Mouse (Mus musculus) midbrain, embryonic 14.5 days (tissue): ENCODE results near the gene Srp68. TPM values are rescaled to one million over a fixed set of nuclear protein-coding genes. Genes with fewer than 3 reads are reported as not detected.

Experiments
- ATAC-seq: fragments of 200-750 bp; cut with Nextera tagmentation; 2 replicates; pipeline ENCODE4 v1.8.0; 2017; ENCODE audit warnings: moderate number of reproducible peaks, moderate library complexity; ENCODE audit not compliant: low FRiP score, low TSS enrichment
- DNase-seq: peaks from one replicate; pipeline ENCODE4 v3.0.0-alpha.2; 2015
- H3K27ac ChIP-seq: fragments of 300-500 bp; sonication (generic); replicated peaks from 2 replicates; pipeline ENCODE4 v1.5.1; 2014; ENCODE audit warnings: mild to moderate bottlenecking, low read depth, low read length, moderate library complexity
- H3K27me3 ChIP-seq: fragments of 300-500 bp; sonication (generic); 2 replicates; pipeline ENCODE4 v1.6.1; 2014; ENCODE audit warnings: low read length, control low read depth, mixed read lengths; ENCODE audit not compliant: control insufficient read depth, insufficient read depth
- H3K36me3 ChIP-seq: fragments of 300-500 bp; sonication (generic); 2 replicates; pipeline ENCODE4 v1.6.1; 2014; ENCODE audit warnings: low read length, control low read depth; ENCODE audit not compliant: control insufficient read depth, insufficient read depth
- H3K4me1 ChIP-seq: fragments of 300-500 bp; sonication (generic); 2 replicates; pipeline ENCODE4 v1.6.1; 2014; ENCODE audit warnings: mild to moderate bottlenecking, antibody characterized with exemption, low read length, control low read depth; ENCODE audit not compliant: control insufficient read depth, insufficient read depth
- H3K4me2 ChIP-seq: fragments of 300-500 bp; sonication (generic); 2 replicates; pipeline ENCODE4 v1.6.1; 2014; ENCODE audit warnings: mild to moderate bottlenecking, low read length, moderate library complexity
- H3K4me3 ChIP-seq: fragments of 300-500 bp; sonication (generic); replicated peaks from 2 replicates; pipeline ENCODE4 v1.5.1; 2014; ENCODE audit warnings: low read depth, low read length
- H3K9ac ChIP-seq: fragments of 300-500 bp; sonication (generic); replicated peaks from 2 replicates; pipeline ENCODE4 v1.6.1; 2014; ENCODE audit warnings: mild to moderate bottlenecking, low read length, moderate library complexity
- H3K9me3 ChIP-seq: fragments of 300-500 bp; sonication (generic); 2 replicates; pipeline ENCODE4 v1.6.1; 2016; ENCODE audit warnings: low read length, control low read depth, mixed read lengths; ENCODE audit not compliant: control insufficient read depth
- WGBS: fragments of 180-500 bp; shearing (Covaris S2); extraction: QIAGEN DNeasy Blood & Tissue Kit; methylation state at CpG from one replicate; pipeline ENCODE4 v1.1.7; 2014; 5-methylcytosine and 5-hydroxymethylcytosine counted together
- polyA plus RNA-seq: library from polyadenylated mRNA; unstranded; fragments of >200 nt; fragmentation: Nextera tagmentation; extraction: Ambion mirVana; gene quantifications from 2 replicates; pipeline ENCODE4 v1.2.1, GENCODE M21; 2014

Srp68 gene
- polyA plus RNA-seq, 1 experiment from 2014 or later = 57.1 TPM

DNA sequence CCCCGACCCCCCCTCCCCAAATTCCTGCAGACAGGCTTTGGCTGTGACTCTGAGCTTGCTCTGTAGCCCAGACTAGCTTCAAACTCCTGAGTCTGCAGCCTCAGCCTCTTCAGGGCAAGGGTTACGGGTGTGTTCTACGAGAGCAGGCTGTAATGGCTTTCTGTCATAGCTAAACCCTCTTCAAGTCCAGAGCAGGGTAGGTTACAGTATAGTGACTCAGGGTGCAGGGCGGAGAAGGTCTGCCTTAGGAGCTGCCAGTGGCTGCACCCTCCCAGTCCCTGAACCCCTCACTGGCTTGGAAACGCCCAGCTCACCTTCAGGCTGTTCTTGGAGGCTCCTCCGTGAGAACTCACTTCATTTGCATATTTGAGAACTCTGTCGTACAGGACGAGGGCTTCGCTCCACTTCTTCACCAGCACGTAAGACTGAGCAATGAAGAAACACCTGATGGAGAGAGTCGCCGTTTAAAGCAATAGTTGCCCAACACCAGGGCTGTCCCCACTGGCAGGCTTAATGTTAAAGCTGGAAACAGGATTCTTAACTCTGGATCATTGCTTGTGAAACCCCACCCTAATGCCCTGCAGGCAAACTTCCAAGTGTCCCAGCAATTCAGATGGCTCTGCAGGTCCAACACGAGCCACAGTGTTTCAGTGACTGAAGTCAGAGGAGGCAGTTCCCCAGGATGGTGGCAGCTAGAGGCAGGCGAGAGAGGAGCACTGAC lies 26.4 kb downstream of the Srp68 start:
- Histone ChIP-seq H3K27ac (no peak overlapping the region), H3K9me3 (no peaks in the 10 kb centered on the region), H3K36me3 (peaks cover 100% of the 10 kb centered on the region), H3K4me2 (no peak overlapping the region), H3K4me3 (no peak overlapping the region), H3K9ac (no peak overlapping the region), H3K27me3 (no peaks in the 10 kb centered on the region), H3K4me1 (no peaks in the 10 kb centered on the region)
- WGBS = 91% methylated on average over 14 of the region's 14 CpGs
- DNase-seq = no peak
- no peak for ATAC-seq

DNA sequence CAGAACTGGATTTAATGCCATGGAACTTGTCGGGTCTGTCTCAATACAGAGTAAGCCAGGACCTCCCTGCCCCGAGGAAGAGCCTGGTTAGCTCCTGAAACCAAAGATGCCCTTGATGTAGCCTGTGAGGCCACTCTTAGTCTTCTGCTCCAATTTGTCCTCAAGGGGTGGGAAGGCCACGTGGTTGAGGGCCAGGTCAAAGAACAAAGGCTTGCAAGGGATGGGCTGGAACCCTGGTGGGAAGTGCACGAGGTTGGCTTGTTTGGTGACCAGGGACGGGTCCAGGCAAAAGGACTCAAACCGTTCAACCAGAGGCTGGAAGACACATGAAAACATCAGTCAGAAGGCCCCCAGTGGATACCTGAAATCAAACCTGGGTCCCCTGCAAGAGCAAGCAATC lies 28.4 kb downstream of the Srp68 start:
- 78% methylated on average over 6 of the region's 6 CpGs for WGBS

GRCm38 (mm10) chr11:116244580-116244979 lies 29.4 kb downstream of the Srp68 start:
- Histone ChIP-seq H3K36me3 (peaks cover 69% of the 10 kb centered on the region), H3K27me3 (no peaks in the 10 kb centered on the region), H3K9me3 (no peaks in the 10 kb centered on the region), H3K9ac (no peak overlapping the region), H3K27ac (no peak overlapping the region), H3K4me3 (no peak overlapping the region), H3K4me1 (no peaks in the 10 kb centered on the region), H3K4me2 (no peak overlapping the region)
- WGBS = 91% methylated on average over 8 of the region's 8 CpGs
- no peak for DNase-seq
- ATAC-seq = no peak

More for the DNA sequence above, 28.4 kb downstream of the Srp68 start:
- H3K4me2 ChIP-seq = no peak overlapping the region
- H3K36me3 ChIP-seq = peaks cover 80% of the 10 kb centered on the region
- H3K9ac ChIP-seq = no peak overlapping the region
- H3K9me3 ChIP-seq = no peaks in the 10 kb centered on the region
- ATAC-seq = no peak
- H3K27me3 ChIP-seq = no peaks in the 10 kb centered on the region
- H3K27ac ChIP-seq = no peak overlapping the region
- H3K4me3 ChIP-seq = no peak overlapping the region
- H3K4me1 ChIP-seq = no peaks in the 10 kb centered on the region
- no peak for DNase-seq

DNA sequence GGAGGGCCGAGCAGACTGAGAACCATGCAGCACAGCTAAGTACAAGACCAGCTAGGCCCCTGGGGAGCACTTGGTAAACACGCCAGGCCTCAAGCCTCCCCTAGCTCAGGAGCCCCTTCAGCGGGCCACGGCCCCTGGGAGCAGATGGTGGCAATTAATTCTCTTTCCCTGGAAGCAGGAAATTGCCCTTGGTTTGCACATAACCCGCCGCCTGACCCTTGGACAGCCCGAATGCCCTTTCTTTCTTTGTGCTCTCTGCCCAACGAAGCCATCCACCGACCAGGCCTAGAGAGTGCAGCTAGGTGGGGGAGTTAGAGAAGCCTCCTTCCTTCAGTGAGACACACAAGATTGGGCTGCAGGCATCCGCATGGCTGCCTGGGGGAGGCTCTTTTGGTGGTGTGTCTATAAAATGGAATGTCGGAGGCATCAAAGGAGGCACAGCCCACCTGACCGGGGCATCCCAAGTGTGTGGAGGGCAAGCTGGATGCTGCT lies 32.2 kb downstream of the Srp68 start:
- Histone ChIP-seq H3K4me2 (no peak overlapping the region), H3K4me1 (no peaks in the 10 kb centered on the region), H3K27me3 (peaks cover 7% of the 10 kb centered on the region; the same call in 1 of the 2 replicates), H3K36me3 (peaks cover 41% of the 10 kb centered on the region), H3K4me3 (no peak overlapping the region), H3K9ac (no peak overlapping the region), H3K27ac (no peak overlapping the region), H3K9me3 (no peaks in the 10 kb centered on the region)
- DNase-seq = no peak
- no peak for ATAC-seq
- WGBS = 52% methylated on average over 12 of the region's 12 CpGs

DNA sequence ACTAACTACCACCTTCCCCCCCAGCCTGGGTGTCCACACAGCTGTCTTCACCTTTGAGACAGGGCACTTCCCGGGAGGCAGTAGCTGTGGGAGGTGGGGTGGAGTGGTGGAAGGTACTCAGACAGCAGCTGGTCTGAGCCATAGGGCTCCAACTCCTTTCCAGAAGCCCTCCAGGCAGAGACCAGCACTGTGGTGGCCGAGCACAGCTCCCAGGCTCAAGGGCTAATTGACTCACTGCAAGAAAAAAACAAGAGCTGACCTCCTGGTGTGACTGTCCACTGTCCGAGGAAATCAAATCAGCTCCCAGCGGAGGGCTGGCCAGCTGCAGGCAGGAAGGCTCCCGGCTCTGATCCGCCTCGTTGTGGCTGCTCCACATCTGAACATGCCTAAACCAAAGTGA lies 34.2 kb downstream of the Srp68 start:
- H3K4me1 ChIP-seq = no peaks in the 10 kb centered on the region
- no peaks in the 10 kb centered on the region for H3K9me3 ChIP-seq
- H3K36me3 ChIP-seq = peaks cover 21% of the 10 kb centered on the region
- H3K27ac ChIP-seq = no peak overlapping the region
- no peak overlapping the region for H3K9ac ChIP-seq
- H3K4me3 ChIP-seq = no peak overlapping the region
- ATAC-seq (no peak), DNase-seq (no peak)
- WGBS = 9% methylated on average over 7 of the region's 7 CpGs
- no peak overlapping the region for H3K4me2 ChIP-seq
- H3K27me3 ChIP-seq = peaks cover 7% of the 10 kb centered on the region; the same call in 1 of the 2 replicates

DNA sequence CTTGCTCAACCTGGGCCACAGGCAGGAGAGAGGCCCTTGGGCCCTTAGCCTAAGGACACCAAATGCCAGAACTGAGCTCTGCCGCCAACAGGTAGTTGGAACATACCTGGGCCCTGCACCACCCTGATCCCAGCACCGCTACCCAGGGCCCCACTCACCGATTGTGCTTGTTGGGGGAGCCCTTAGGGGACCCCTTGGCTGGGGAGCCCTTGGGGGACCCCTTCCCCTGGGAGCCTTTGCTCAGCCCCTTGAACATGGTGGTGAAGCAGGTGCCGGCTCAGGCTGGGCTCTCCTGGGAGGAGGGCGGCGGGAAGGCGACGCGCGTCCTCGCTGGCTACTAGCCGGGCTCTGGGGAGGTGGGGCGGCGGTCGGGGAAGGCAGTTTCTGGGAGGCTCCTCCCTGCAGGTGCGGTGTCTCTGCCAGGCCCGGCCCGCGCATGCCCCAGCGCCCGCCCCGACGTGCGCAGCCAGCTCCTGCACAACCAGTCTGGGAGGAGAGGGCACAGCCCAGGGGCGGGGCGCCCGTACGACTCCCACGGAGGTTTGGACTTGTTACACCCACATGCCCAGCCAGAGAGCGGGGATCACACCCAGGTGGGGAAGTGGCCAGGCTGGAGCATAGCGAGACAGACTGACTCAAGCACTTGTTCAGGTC lies 36.1 kb downstream of the Srp68 start, which contains the start of gene Evpl:
Gene Evpl, minus strand, starts transcription at position 336 of the 654 bp plus-strand sequence.
- H3K27ac ChIP-seq = no peak within 1 kb of the TSS
- no peak within 1 kb of the TSS for H3K9ac ChIP-seq
- no peaks in the 10 kb centered on the region for H3K9me3 ChIP-seq
- H3K36me3 ChIP-seq = peaks cover 2% of the 10 kb centered on the region; the same call in 1 of the 2 replicates
- no peak within 1 kb of the TSS for H3K4me3 ChIP-seq
- peaks cover 7% of the 10 kb centered on the region; the same call in 1 of the 2 replicates for H3K27me3 ChIP-seq
- no peak within 1 kb of the TSS for H3K4me2 ChIP-seq
- no peaks in the 10 kb centered on the region for H3K4me1 ChIP-seq
- ATAC-seq = no peak
- 15% methylated on average over 31 of the region's 31 CpGs for WGBS
- no peak for DNase-seq

DNA sequence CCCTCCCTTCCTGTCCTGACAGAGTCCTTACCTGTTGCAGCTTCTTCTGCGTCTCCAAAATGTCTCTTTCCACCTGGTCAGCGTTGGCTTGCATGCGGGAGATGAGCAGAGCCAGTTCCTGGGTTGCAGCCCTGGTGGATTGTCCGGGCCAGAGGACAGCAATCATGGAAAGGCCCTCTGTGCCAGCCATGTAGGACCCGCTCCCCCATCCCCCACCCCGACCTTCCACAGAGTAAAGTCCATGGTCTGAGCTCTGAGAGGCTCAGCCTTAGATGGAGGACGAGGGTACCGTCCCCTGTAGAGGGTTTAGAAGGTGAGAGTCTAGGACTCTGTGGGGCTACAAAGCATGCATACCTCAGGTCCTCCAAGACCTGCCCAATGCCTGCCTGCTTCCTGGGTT lies 39.1 kb downstream of the Srp68 start:
- H3K9me3 ChIP-seq = no peaks in the 10 kb centered on the region
- no peaks in the 10 kb centered on the region for H3K4me1 ChIP-seq
- no peak overlapping the region for H3K4me3 ChIP-seq
- no peaks in the 10 kb centered on the region for H3K36me3 ChIP-seq
- H3K4me2 ChIP-seq = no peak overlapping the region
- ATAC-seq (no peak), DNase-seq (no peak)
- H3K27ac ChIP-seq = no peak overlapping the region
- 86% methylated on average over 8 of the region's 8 CpGs for whole genome bisulfite sequencing
- H3K27me3 ChIP-seq = peaks cover 7% of the 10 kb centered on the region; the same call in 1 of the 2 replicates
- no peak overlapping the region for H3K9ac ChIP-seq

DNA sequence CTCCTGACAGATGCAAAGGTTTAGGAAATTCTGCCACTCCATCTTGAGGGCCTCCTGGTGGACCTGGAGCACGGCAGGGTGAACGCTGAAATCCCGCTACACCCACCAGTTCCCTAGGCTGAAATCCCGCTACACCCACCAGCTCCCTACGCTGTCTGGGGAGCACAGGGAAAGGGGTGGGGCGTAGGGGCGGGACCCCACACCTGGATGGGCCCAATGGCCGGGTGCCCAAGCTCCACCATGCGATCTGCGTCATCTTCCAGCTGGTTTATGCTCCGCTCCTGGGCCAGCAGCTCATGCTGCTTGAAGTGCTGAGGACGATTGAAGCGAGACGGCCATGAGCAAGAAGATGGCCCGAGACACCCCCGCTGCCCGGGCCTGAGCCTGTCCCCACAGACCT lies 41.6 kb downstream of the Srp68 start:
- Histone ChIP-seq H3K27me3 (peaks cover 3% of the 10 kb centered on the region; the same call in 1 of the 2 replicates), H3K36me3 (no peaks in the 10 kb centered on the region), H3K4me3 (no peak overlapping the region), H3K27ac (no peak overlapping the region), H3K4me1 (no peaks in the 10 kb centered on the region), H3K9me3 (no peaks in the 10 kb centered on the region), H3K4me2 (peak overlapping the region; percentile 10; the same call in 1 of the 2 replicates), H3K9ac (0 out of 2 replicates have a peak overlapping the region, but pooled peaks have one; percentile 23)
- DNase-seq (peak; percentile 11), ATAC-seq (no peak)
- WGBS = 28% methylated on average over 17 of the region's 17 CpGs
